Mouse (Mus musculus): ENCODE data around the gene Olfr666. TPM values are rescaled to one million over a fixed set of nuclear protein-coding genes. Genes with fewer than 3 reads are reported as not detected.
"Not testable (repeated sequence)": the region's sequence is repeated elsewhere in the genome, so short reads cannot be mapped to it uniquely, and the experiment has no call there.

Olfr666 gene
- total RNA-seq (2017), result not detected in 3 replicates

- no peak for ATAC-seq (replicated peaks; ENCODE audit: insufficient number of reproducible peaks, low FRiP score, low TSS enrichment, poor library complexity, severe bottlenecking)
These were observed at the start of gene Olfr666 for GRCm38 (mm10) chr7:104895852-104896251. Olfr666 (minus strand) TSS chr7:104895952.

- ATAC-seq (replicated peaks; ENCODE audit: insufficient number of reproducible peaks, low FRiP score, low TSS enrichment, poor library complexity, severe bottlenecking), result no peak
These were observed 38.2 kb upstream of the Olfr666 start, which contains the start of gene Olfr669 for GRCm38 (mm10) chr7:104933940-104934339. Olfr669 (plus strand) TSS chr7:104934240.

GRCm38 (mm10) chr7:104927957-104928356 is 32.2 kb upstream of the Olfr666 start, which contains the start of gene Olfr668:
Olfr668 (minus strand) TSS chr7:104928057.
- ATAC-seq (replicated peaks; ENCODE audit: insufficient number of reproducible peaks, low FRiP score, low TSS enrichment, poor library complexity, severe bottlenecking), result no peak

GRCm38 (mm10) chr7:104921382-104921781 is 25.6 kb upstream of the Olfr666 start, which contains the start of gene Olfr667:
Olfr667 (minus strand) TSS chr7:104921482.
- no peak for ATAC-seq (replicated peaks; ENCODE audit: insufficient number of reproducible peaks, low FRiP score, low TSS enrichment, poor library complexity, severe bottlenecking)

- no peak for ATAC-seq (replicated peaks; ENCODE audit: insufficient number of reproducible peaks, low FRiP score, low TSS enrichment, poor library complexity, severe bottlenecking)
These were observed 18.0 kb downstream of the Olfr666 start, which contains the start of gene Olfr665 for GRCm38 (mm10) chr7:104877731-104878130. Olfr665 (plus strand) TSS chr7:104878031.

GRCm38 (mm10) chr7:104861381-104861780 is 34.4 kb downstream of the Olfr666 start:
- no peak for ATAC-seq (replicated peaks; ENCODE audit: insufficient number of reproducible peaks, low FRiP score, low TSS enrichment, poor library complexity, severe bottlenecking)

GRCm38 (mm10) chr7:104857683-104858082 is 38.1 kb downstream of the Olfr666 start:
- no peak for ATAC-seq (replicated peaks; ENCODE audit: insufficient number of reproducible peaks, low FRiP score, low TSS enrichment, poor library complexity, severe bottlenecking)

GRCm38 (mm10) chr7:104856709-104857108 is 39.0 kb downstream of the Olfr666 start, which contains the start of gene Usp17la:
Usp17la (plus strand) TSS chr7:104857009.
- not testable (repeated sequence) for ATAC-seq (replicated peaks; ENCODE audit: insufficient number of reproducible peaks, low FRiP score, low TSS enrichment, poor library complexity, severe bottlenecking)

- no peak for ATAC-seq (replicated peaks; ENCODE audit: insufficient number of reproducible peaks, low FRiP score, low TSS enrichment, poor library complexity, severe bottlenecking)
These were observed 40.5 kb downstream of the Olfr666 start for GRCm38 (mm10) chr7:104855248-104855750.

- ATAC-seq (replicated peaks; ENCODE audit: insufficient number of reproducible peaks, low FRiP score, low TSS enrichment, poor library complexity, severe bottlenecking), result not testable (repeated sequence)
These were observed 44.2 kb downstream of the Olfr666 start for GRCm38 (mm10) chr7:104851546-104851945.

GRCm38 (mm10) chr7:104843731-104844287 is 51.9 kb downstream of the Olfr666 start:
- no peak for ATAC-seq (replicated peaks; ENCODE audit: insufficient number of reproducible peaks, low FRiP score, low TSS enrichment, poor library complexity, severe bottlenecking)

- ATAC-seq (replicated peaks; ENCODE audit: insufficient number of reproducible peaks, low FRiP score, low TSS enrichment, poor library complexity, severe bottlenecking), result no peak
These were observed 53.2 kb downstream of the Olfr666 start, which contains the start of gene Usp17lb for GRCm38 (mm10) chr7:104842503-104842902. Usp17lb (minus strand) TSS chr7:104842603.

Other genes starting within 250 kb of the Olfr666 start
- gene Olfr658, start 248.6 kb downstream of the Olfr666 start, total RNA-seq (2017), result not detected in 3 replicates
- gene Olfr659, start 229.2 kb downstream of the Olfr666 start, total RNA-seq (2017), result not detected in 3 replicates
- gene Olfr661, start 209.5 kb downstream of the Olfr666 start, total RNA-seq (2017), result not detected in 3 replicates
- not detected in 3 replicates for gene Usp17le, start 118.5 kb downstream of the Olfr666 start, total RNA-seq (2017)
- gene Usp17lb, start 53.3 kb downstream of the Olfr666 start, total RNA-seq (2017), result not detected in 3 replicates
- gene Usp17la, start 38.9 kb downstream of the Olfr666 start, total RNA-seq (2017), result not detected in 3 replicates
- not detected in 3 replicates for gene Olfr665, start 17.9 kb downstream of the Olfr666 start, total RNA-seq (2017)
- gene Olfr667, start 25.5 kb upstream of the Olfr666 start, total RNA-seq (2017), result not detected in 3 replicates
- not detected in 3 replicates for gene Olfr668, start 32.1 kb upstream of the Olfr666 start, total RNA-seq (2017)
- not detected in 3 replicates for gene Olfr669, start 38.3 kb upstream of the Olfr666 start, total RNA-seq (2017)
- not detected in 3 replicates for gene Olfr670, start 66.7 kb upstream of the Olfr666 start, total RNA-seq (2017)
- gene Olfr671, start 83.2 kb upstream of the Olfr666 start, total RNA-seq (2017), result not detected in 3 replicates
- not detected in 3 replicates for gene Olfr672, start 106.1 kb upstream of the Olfr666 start, total RNA-seq (2017)
- not detected in 3 replicates for gene Olfr675, start 132.5 kb upstream of the Olfr666 start, total RNA-seq (2017)
- gene Olfr676, start 136.7 kb upstream of the Olfr666 start, total RNA-seq (2017), result not detected in 3 replicates
- not detected in 3 replicates for gene Olfr677, start 155.4 kb upstream of the Olfr666 start, total RNA-seq (2017)
- gene Olfr678, start 168.5 kb upstream of the Olfr666 start, total RNA-seq (2017), result not detected in 3 replicates
- gene Olfr679, start 185.3 kb upstream of the Olfr666 start, total RNA-seq (2017), result not detected in 3 replicates
- not detected in 3 replicates for gene Olfr680-ps1, start 196.9 kb upstream of the Olfr666 start, total RNA-seq (2017)
- not detected in 3 replicates for gene Olfr681, start 220.9 kb upstream of the Olfr666 start, total RNA-seq (2017)

Data from monocyte, adult 5-6 weeks (primary cell).